Mouse (Mus musculus): ENCODE data around the gene Sod2. TPM values are rescaled to one million over a fixed set of nuclear protein-coding genes. Genes with fewer than 3 reads are reported as not detected.

The Sod2 gene
- total and polyA plus RNA-seq, 3 experiments, result 284 to 320 (median 293) TPM

DNA sequence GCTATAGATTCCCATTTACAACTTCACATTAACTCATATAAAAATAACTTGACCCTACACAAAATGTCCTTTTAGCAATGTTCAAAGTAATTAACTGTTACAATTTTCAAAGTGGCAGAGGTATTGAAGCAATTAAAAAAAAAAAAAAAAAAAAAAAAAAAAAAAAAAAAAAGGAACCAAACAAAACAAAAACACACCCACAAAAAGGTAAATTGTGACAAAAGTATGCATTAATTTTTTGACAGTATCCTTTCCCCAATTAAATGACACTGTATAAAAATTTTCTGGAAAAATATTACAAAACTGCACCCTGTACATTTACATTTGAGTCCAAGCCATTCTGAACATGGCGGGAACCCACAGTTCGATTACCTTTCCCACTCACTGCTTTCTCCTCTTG is 39.5 kb upstream of the Sod2 start:
- H3K36me3 ChIP-seq (ENCODE audit: control insufficient read depth in 1 of 2, insufficient read depth in 2 of 2, low read length in 2 of 2), result peaks cover 0 to 28% of the 10 kb centered on the region in 2 experiments; a peak in 3 of 4 replicates

DNA sequence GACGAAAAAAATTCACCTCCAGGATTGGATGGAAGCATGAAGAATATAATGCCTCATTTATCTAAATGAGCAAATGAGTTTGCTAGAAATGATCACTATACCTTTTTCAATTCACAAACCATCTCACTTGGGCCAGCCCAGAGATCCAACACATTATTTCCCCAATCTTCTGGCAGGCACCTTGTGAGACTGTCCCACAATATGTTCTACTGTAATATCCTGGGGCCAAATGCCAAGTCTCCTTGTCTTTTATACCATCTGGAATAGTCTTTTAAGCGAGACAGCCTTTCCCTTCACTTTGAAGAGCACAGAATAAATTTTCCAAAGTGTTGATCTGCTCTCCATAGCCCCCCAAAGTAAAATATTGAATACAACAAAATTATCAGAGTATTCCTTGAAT is 32.8 kb upstream of the Sod2 start:
- Histone ChIP-seq H3K36me3 (ENCODE audit: control insufficient read depth in 1 of 2, insufficient read depth in 2 of 2, low read length in 2 of 2) (peaks cover 2 to 66% of the 10 kb centered on the region in 2 experiments), H3K27me3 (ENCODE audit: control insufficient read depth in 1 of 2, insufficient read depth in 2 of 2, low read length in 2 of 2) (no peaks in the 10 kb centered on the region), H3K9ac (ENCODE audit: control insufficient read depth, low read depth, low read length, poor library complexity, severe bottlenecking) (no peak overlapping the region)

More for the DNA sequence above, 39.5 kb upstream of the Sod2 start:
- Histone ChIP-seq H3K9me3 (replicated peaks; ENCODE audit: insufficient read depth, low read length) (no peaks in the 10 kb centered on the region), H3K9ac (ENCODE audit: control insufficient read depth, low read depth, low read length, poor library complexity, severe bottlenecking) (no peak overlapping the region), H3K79me2 (ENCODE audit: control insufficient read depth, insufficient read depth, low read length, poor library complexity) (no peaks in the 10 kb centered on the region; the same call in 1 of the 2 replicates), H3K4me1 (ENCODE audit: control insufficient read depth in 1 of 2, insufficient read depth in 2 of 2, low read length in 2 of 2) (no peaks in the 10 kb centered on the region; a peak in 1 of 4 replicates), H3K4me3 (ENCODE audit: control insufficient read depth in 1 of 2, insufficient read depth in 1 of 2, low read depth in 2 of 2, low read length in 2 of 2) (no peak overlapping the region), H3K27me3 (ENCODE audit: control insufficient read depth in 1 of 2, insufficient read depth in 2 of 2, low read length in 2 of 2) (no peaks in the 10 kb centered on the region), H3K27ac (ENCODE audit: control insufficient read depth, low read depth, low read length) (no peak overlapping the region)
- no peak for DNase-seq (ENCODE audit: low read depth, low spot score)
- TF ChIP-seq POLR2AphosphoS5 (IDR thresholded peaks at IDR 0.05; ENCODE audit: borderline replicate concordance, low read depth, low read length), result no peak
- TF ChIP-seq ZNF384 (IDR thresholded peaks at IDR 0.05; ENCODE audit: low read depth, low read length), result peak; percentile 77

DNA sequence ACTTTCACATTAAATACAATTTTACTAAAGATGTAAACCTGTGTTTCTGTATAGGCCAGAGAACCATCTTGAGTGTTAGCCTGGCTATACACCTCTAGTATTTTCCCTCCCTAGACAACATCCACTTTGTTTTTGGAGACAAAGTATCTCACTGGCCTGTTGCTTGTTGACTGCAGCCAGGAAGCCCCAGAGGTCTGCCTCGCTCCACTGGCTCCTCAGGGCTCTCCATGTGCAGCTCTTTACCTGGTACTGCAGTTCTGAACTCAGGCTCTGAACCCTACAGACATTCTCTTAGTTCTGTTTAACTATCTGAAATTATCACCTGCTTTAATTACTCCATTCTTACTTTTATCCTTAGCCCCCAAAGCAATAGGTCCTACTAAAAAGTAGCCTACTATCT is 28.1 kb upstream of the Sod2 start:
- H3K27ac ChIP-seq (ENCODE audit: control insufficient read depth, low read depth, low read length), result no peak overlapping the region
- H3K9me3 ChIP-seq (replicated peaks; ENCODE audit: insufficient read depth, low read length), result no peaks in the 10 kb centered on the region
- no peak for DNase-seq (ENCODE audit: low read depth, low spot score)
- TF ChIP-seq USF2 (IDR thresholded peaks at IDR 0.05; ENCODE audit: borderline replicate concordance in 1 of 2, insufficient read depth in 1 of 2, low read depth in 1 of 2, low read length in 2 of 2) (no peak), POLR2A (IDR thresholded peaks at IDR 0.05; ENCODE audit: control insufficient read depth in 1 of 2, insufficient read depth in 1 of 2, low read depth in 1 of 2, low read length in 2 of 2, poor library complexity in 1 of 2) (peak in 1 of 2 experiments; percentile 9; a peak in 1 of 4 replicates)
- no peak overlapping the region for H3K9ac ChIP-seq (ENCODE audit: control insufficient read depth, low read depth, low read length, poor library complexity, severe bottlenecking)
- H3K27me3 ChIP-seq (ENCODE audit: control insufficient read depth in 1 of 2, insufficient read depth in 2 of 2, low read length in 2 of 2), result no peaks in the 10 kb centered on the region
- no peaks in the 10 kb centered on the region for H3K4me1 ChIP-seq (ENCODE audit: control insufficient read depth in 1 of 2, insufficient read depth in 2 of 2, low read length in 2 of 2)
- no peak overlapping the region for H3K4me3 ChIP-seq (ENCODE audit: control insufficient read depth in 1 of 2, insufficient read depth in 1 of 2, low read depth in 2 of 2, low read length in 2 of 2)
- H3K36me3 ChIP-seq (ENCODE audit: control insufficient read depth in 1 of 2, insufficient read depth in 2 of 2, low read length in 2 of 2), result peaks cover 8 to 72% of the 10 kb centered on the region in 2 experiments
- peaks cover 1% of the 10 kb centered on the region; the same call in 1 of the 2 replicates for H3K79me2 ChIP-seq (ENCODE audit: control insufficient read depth, insufficient read depth, low read length, poor library complexity)

More for the DNA sequence above, 32.8 kb upstream of the Sod2 start:
- Histone ChIP-seq H3K4me3 (ENCODE audit: control insufficient read depth in 1 of 2, insufficient read depth in 1 of 2, low read depth in 2 of 2, low read length in 2 of 2) (no peak overlapping the region), H3K27ac (ENCODE audit: control insufficient read depth, low read depth, low read length) (no peak overlapping the region), H3K4me1 (ENCODE audit: control insufficient read depth in 1 of 2, insufficient read depth in 2 of 2, low read length in 2 of 2) (no peaks in the 10 kb centered on the region), H3K79me2 (ENCODE audit: control insufficient read depth, insufficient read depth, low read length, poor library complexity) (no peaks in the 10 kb centered on the region; the same call in 1 of the 2 replicates), H3K9me3 (replicated peaks; ENCODE audit: insufficient read depth, low read length) (no peaks in the 10 kb centered on the region)
- TF ChIP-seq CHD2 (IDR thresholded peaks at IDR 0.05; ENCODE audit: low read length) (no peak), JUND (IDR thresholded peaks at IDR 0.05; ENCODE audit: low read depth, low read length) (no peak), POLR2A (IDR thresholded peaks at IDR 0.05; ENCODE audit: control insufficient read depth in 1 of 2, insufficient read depth in 1 of 2, low read depth in 1 of 2, low read length in 2 of 2, poor library complexity in 1 of 2) (no peak), NRF1 (IDR thresholded peaks at IDR 0.05; ENCODE audit: insufficient read depth, low read depth, low read length, poor library complexity, severe bottlenecking) (no peak), EP300 (IDR thresholded peaks at IDR 0.05; ENCODE audit: low read depth in 1 of 2, low read length in 2 of 2) (no peak), MYB (IDR thresholded peaks at IDR 0.05; ENCODE audit: low read depth, low read length) (no peak), MAX (IDR thresholded peaks at IDR 0.05; ENCODE audit: low read length) (no peak), RAD21 (IDR thresholded peaks at IDR 0.05; ENCODE audit: low read depth, low read length) (no peak), USF2 (IDR thresholded peaks at IDR 0.05; ENCODE audit: borderline replicate concordance in 1 of 2, insufficient read depth in 1 of 2, low read depth in 1 of 2, low read length in 2 of 2) (no peak)
- DNase-seq (ENCODE audit: low read depth, low spot score), result no peak

Data from MEL (cell line).